Mouse (Mus musculus): Measurements from ENCODE around the gene Sesn1.
"Not testable (repeated sequence)": the region's sequence is repeated elsewhere in the genome, so short reads cannot be mapped to it uniquely, and the experiment has no call there.

The Sesn1 gene

GRCm38 (mm10) chr10:41809771-41810563 is at the start of gene Sesn1, which contains the start of gene Cep57l1:
Sesn1 (plus strand) TSS chr10:41809935.
Cep57l1 (minus strand) TSS chr10:41809871.
- DNase-seq (ENCODE audit: low read depth) = peak; percentile 98

- DNase-seq (ENCODE audit: low read depth) = no peak
Observed at GRCm38 (mm10) chr10:41760866-41761265, 48.9 kb upstream of the Sesn1 start.

GRCm38 (mm10) chr10:41763741-41764385 is 45.9 kb upstream of the Sesn1 start:
- DNase-seq (ENCODE audit: low read depth) = no peak

- DNase-seq (ENCODE audit: low read depth) = no peak
Observed at GRCm38 (mm10) chr10:41765586-41765985, 44.1 kb upstream of the Sesn1 start.

- DNase-seq (ENCODE audit: low read depth) = no peak
Observed at GRCm38 (mm10) chr10:41766280-41766679, 43.5 kb upstream of the Sesn1 start.

- no peak for DNase-seq (ENCODE audit: low read depth)
Observed at GRCm38 (mm10) chr10:41767254-41767653, 42.5 kb upstream of the Sesn1 start.

GRCm38 (mm10) chr10:41792375-41792774 is 17.4 kb upstream of the Sesn1 start:
- no peak for DNase-seq (ENCODE audit: low read depth)

- no peak for DNase-seq (ENCODE audit: low read depth)
Observed at GRCm38 (mm10) chr10:41797253-41797652, 12.5 kb upstream of the Sesn1 start.

- DNase-seq (ENCODE audit: low read depth) = no peak
Observed at GRCm38 (mm10) chr10:41803467-41803866, 6.3 kb upstream of the Sesn1 start.

- no peak for DNase-seq (ENCODE audit: low read depth)
Observed at GRCm38 (mm10) chr10:41804711-41805110, 5.0 kb upstream of the Sesn1 start.

- DNase-seq (ENCODE audit: low read depth) = no peak
Observed at GRCm38 (mm10) chr10:41805729-41806355, 3.9 kb upstream of the Sesn1 start.

- peak; percentile 94 for DNase-seq (ENCODE audit: low read depth)
Observed at GRCm38 (mm10) chr10:41809080-41809770, 510 bp upstream of the Sesn1 start.

GRCm38 (mm10) chr10:41810564-41811455 is 1.1 kb downstream of the Sesn1 start:
- DNase-seq (ENCODE audit: low read depth) = no peak

- no peak for DNase-seq (ENCODE audit: low read depth)
Observed at GRCm38 (mm10) chr10:41812566-41812965, 2.8 kb downstream of the Sesn1 start.

GRCm38 (mm10) chr10:41814305-41814853 is 4.6 kb downstream of the Sesn1 start:
- no peak for DNase-seq (ENCODE audit: low read depth)

- DNase-seq (ENCODE audit: low read depth) = no peak
Observed at GRCm38 (mm10) chr10:41816516-41816915, 6.8 kb downstream of the Sesn1 start.

GRCm38 (mm10) chr10:41818036-41818732 is 8.4 kb downstream of the Sesn1 start:
- no peak for DNase-seq (ENCODE audit: low read depth)

GRCm38 (mm10) chr10:41818733-41819070 is 9.0 kb downstream of the Sesn1 start:
- DNase-seq (ENCODE audit: low read depth) = not testable (repeated sequence)

- DNase-seq (ENCODE audit: low read depth) = no peak
Observed at GRCm38 (mm10) chr10:41819307-41819706, 9.6 kb downstream of the Sesn1 start.

- no peak for DNase-seq (ENCODE audit: low read depth)
Observed at GRCm38 (mm10) chr10:41820401-41820800, 10.7 kb downstream of the Sesn1 start.

Data from NIH3T3 (cell line).